Mouse (Mus musculus): ENCODE data around the gene Igdcc3. TPM values are rescaled to one million over a fixed set of nuclear protein-coding genes. Genes with fewer than 3 reads are reported as not detected.
A peak's percentile ranks its signal among the peaks of the same experiment; 100 is the strongest.

Gene Igdcc3
- polyA plus RNA-seq, 1 experiment: not detected

DNA sequence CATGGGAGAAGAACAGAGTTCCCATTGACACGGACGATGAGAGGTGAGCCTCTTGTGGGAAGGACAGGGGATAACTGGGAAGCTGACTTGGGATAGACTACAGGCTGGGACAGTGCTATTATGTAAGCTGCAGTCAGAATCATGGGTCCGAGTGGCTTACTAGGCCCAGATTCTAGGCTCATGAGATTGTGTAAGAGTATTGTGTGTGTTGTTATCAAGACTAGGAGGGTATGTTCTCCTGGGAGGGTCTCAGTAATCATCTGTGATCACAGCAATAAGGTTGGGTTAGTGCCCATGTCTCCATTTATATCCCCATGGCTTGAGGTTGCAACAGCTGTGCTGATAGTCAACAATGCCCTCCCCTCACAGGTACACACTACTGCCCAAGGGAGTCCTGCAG, 36.5 kb downstream of the Igdcc3 start:
- Histone ChIP-seq H3K27me3 (ENCODE audit: control insufficient read depth, insufficient read depth, low read length) (0 out of 2 replicates have a peak, but pooled peaks cover 3% of the 10 kb centered on the region), H3K4me1 (ENCODE audit: control insufficient read depth, insufficient read depth, insufficient read length, low read length) (no peaks in the 10 kb centered on the region), H3K4me3 (ENCODE audit: low read depth, low read length) (no peak overlapping the region), H3K27ac (ENCODE audit: insufficient read depth, low read depth, low read length) (no peak overlapping the region), H3K36me3 (ENCODE audit: control insufficient read depth, insufficient read depth, low read length) (no peaks in the 10 kb centered on the region)
- TF ChIP-seq CTCF (IDR thresholded peaks at IDR 0.05; ENCODE audit: extremely low read depth, insufficient read length, insufficient replicate concordance, low read depth, low read length) (no peak), POLR2A (IDR thresholded peaks at IDR 0.05; ENCODE audit: low read depth, low read length) (no peak)
- WGBS: 87% methylated on average over 3 of the region's 3 CpGs

DNA sequence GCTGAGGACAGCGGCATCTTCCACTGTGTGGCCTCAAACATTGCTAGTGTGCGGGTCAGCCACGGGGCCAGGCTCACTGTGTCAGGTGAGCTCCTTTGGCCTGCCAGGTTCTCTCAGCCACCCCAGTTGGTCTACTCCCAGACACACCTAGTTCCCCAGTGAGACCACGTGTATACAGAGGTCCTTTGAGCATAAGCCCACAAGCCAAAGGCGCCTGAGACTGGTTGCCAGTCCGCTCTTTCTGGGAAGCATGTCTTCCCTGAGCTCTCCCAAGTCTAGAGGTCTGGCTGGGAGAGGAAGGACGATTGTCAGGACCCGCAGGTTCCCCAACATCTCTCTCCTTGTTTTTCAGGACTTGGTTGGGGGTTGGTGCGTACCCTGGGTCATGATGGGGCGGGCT, 36.9 kb downstream of the Igdcc3 start:
- 0 out of 2 replicates have a peak, but pooled peaks cover 3% of the 10 kb centered on the region for H3K27me3 ChIP-seq (ENCODE audit: control insufficient read depth, insufficient read depth, low read length)
- H3K27ac ChIP-seq (ENCODE audit: insufficient read depth, low read depth, low read length): no peak overlapping the region
- WGBS: 73% methylated on average over 10 of the region's 10 CpGs
- no peaks in the 10 kb centered on the region for H3K4me1 ChIP-seq (ENCODE audit: control insufficient read depth, insufficient read depth, insufficient read length, low read length)
- TF ChIP-seq POLR2A (IDR thresholded peaks at IDR 0.05; ENCODE audit: low read depth, low read length) (no peak), CTCF (IDR thresholded peaks at IDR 0.05; ENCODE audit: extremely low read depth, insufficient read length, insufficient replicate concordance, low read depth, low read length) (no peak)
- H3K4me3 ChIP-seq (ENCODE audit: low read depth, low read length): no peak overlapping the region
- H3K36me3 ChIP-seq (ENCODE audit: control insufficient read depth, insufficient read depth, low read length): no peaks in the 10 kb centered on the region

DNA sequence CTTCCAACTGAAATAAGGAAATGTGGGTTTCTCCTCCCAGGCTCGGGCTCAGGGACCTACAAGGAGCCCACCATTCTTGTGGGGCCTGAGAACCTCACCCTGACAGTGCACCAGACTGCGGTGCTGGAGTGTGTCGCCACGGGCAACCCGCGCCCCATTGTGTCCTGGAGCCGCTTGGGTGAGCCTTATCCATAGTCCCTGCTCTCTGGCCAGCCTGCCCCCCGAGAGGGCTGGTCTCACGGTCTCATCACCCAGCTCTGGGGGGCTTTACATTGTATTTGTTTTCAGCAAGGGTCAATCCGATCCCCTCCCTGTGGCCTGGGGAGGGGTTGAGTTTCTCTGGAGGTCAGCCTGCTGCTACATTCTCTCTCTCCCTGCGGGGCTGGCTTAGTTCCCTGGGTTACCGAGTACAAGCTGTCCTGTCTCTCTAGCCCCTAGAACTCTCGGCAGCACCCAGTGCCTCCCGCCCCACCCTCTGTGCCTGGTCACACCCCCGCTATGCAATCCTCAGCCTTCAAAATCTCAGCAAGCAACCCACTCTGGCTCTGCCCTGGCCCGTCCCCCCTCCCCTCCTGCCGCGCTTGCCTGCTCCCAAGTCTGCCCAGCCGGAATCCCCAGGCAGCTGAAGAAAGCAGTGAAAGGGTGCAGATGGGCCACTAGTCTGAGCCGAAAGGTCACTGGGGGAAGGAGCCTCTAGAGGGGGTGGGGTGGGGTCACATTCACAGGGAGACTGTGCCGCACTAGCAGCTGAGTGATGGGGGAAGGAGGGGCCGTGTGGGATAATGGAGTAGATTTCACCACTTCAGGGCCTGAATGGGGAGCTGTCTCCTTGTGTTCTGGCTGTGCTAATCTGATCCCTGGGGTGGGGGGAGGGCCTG, 37.6 kb downstream of the Igdcc3 start:
- H3K27ac ChIP-seq (ENCODE audit: insufficient read depth, low read depth, low read length): no peak overlapping the region
- H3K4me1 ChIP-seq (ENCODE audit: control insufficient read depth, insufficient read depth, insufficient read length, low read length): no peaks in the 10 kb centered on the region
- no peaks in the 10 kb centered on the region for H3K36me3 ChIP-seq (ENCODE audit: control insufficient read depth, insufficient read depth, low read length)
- WGBS: 36% methylated on average over 22 of the region's 22 CpGs
- TF ChIP-seq POLR2A (IDR thresholded peaks at IDR 0.05; ENCODE audit: low read depth, low read length) (no peak), CTCF (IDR thresholded peaks at IDR 0.05; ENCODE audit: extremely low read depth, insufficient read length, insufficient replicate concordance, low read depth, low read length) (no peak)
- H3K27me3 ChIP-seq (ENCODE audit: control insufficient read depth, insufficient read depth, low read length): 0 out of 2 replicates have a peak, but pooled peaks cover 3% of the 10 kb centered on the region
- H3K4me3 ChIP-seq (ENCODE audit: low read depth, low read length): no peak overlapping the region

DNA sequence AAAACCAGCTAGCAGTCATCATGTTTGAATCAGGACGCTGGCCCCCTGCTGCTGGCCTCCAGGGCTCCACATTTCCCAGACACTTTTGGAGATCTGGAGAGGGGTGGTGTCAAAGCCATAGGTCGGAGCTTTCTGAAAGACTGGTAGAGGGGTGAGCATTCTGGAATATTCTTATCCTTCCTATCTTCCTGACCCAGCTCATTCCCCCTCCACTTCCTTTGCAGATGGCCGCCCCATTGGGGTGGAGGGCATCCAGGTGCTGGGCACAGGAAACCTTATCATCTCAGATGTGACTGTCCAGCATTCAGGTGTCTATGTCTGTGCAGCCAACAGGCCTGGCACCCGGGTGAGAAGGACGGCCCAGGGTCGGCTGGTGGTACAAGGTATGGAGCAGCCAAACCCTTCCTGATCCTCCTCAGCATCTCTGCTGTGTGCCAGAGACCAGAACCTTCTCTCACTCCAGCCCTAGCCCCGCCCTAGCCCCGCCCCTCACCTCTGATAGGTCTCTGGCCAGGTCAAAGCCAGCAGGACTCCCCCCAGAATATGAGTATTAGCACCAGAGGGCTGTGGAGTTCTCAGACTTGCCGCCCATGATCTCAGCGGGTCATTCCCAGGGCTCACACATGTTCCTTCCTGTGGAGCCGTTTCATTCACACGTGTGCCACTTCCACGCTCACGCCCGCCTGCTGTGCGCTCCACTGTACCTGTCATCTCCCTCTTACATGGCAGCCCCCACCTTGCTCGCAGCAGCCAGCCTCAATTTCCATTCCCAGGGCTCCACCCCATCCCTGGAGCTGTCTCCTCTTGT, 39.0 kb downstream of the Igdcc3 start:
- Histone ChIP-seq H3K4me1 (ENCODE audit: control insufficient read depth, insufficient read depth, insufficient read length, low read length) (no peaks in the 10 kb centered on the region), H3K27ac (ENCODE audit: insufficient read depth, low read depth, low read length) (no peak overlapping the region), H3K4me3 (ENCODE audit: low read depth, low read length) (no peak overlapping the region), H3K36me3 (ENCODE audit: control insufficient read depth, insufficient read depth, low read length) (no peaks in the 10 kb centered on the region), H3K27me3 (ENCODE audit: control insufficient read depth, insufficient read depth, low read length) (0 out of 2 replicates have a peak, but pooled peaks cover 3% of the 10 kb centered on the region)
- no peak for TF ChIP-seq CTCF (IDR thresholded peaks at IDR 0.05; ENCODE audit: extremely low read depth, insufficient read length, insufficient replicate concordance, low read depth, low read length)
- no peak for TF ChIP-seq POLR2A (IDR thresholded peaks at IDR 0.05; ENCODE audit: low read depth, low read length)
- WGBS: 49% methylated on average over 17 of the region's 17 CpGs

DNA sequence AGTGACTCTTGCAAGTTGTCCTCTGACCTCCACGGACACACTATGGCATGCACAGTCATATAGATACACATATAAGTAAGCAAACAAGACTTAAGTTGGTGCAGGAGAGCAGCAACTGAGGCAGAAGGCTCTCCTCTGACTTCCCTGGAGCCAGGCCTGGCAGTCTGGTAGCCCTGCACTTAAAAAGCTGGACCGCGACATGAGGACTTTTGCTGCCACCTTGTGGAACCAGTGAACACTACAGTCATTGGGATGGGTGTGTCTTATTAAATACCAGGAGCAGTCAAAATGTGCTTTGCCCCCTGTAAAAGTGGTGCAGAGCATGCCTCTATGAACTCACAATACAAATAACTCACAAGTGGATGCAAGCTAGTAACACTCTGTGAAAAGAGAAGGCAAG, 47.6 kb downstream of the Igdcc3 start:
- TF ChIP-seq CTCF (IDR thresholded peaks at IDR 0.05; ENCODE audit: extremely low read depth, insufficient read length, insufficient replicate concordance, low read depth, low read length) (peak; percentile 78; the same call in 1 of the 2 replicates), POLR2A (IDR thresholded peaks at IDR 0.05; ENCODE audit: low read depth, low read length) (no peak)
- Histone ChIP-seq H3K27ac (ENCODE audit: insufficient read depth, low read depth, low read length) (no peak overlapping the region), H3K27me3 (ENCODE audit: control insufficient read depth, insufficient read depth, low read length) (no peaks in the 10 kb centered on the region), H3K36me3 (ENCODE audit: control insufficient read depth, insufficient read depth, low read length) (no peaks in the 10 kb centered on the region), H3K4me1 (ENCODE audit: control insufficient read depth, insufficient read depth, insufficient read length, low read length) (peaks cover 15% of the 10 kb centered on the region), H3K4me3 (ENCODE audit: low read depth, low read length) (no peak overlapping the region)
- WGBS: 4% methylated on average over 3 of the region's 3 CpGs

DNA sequence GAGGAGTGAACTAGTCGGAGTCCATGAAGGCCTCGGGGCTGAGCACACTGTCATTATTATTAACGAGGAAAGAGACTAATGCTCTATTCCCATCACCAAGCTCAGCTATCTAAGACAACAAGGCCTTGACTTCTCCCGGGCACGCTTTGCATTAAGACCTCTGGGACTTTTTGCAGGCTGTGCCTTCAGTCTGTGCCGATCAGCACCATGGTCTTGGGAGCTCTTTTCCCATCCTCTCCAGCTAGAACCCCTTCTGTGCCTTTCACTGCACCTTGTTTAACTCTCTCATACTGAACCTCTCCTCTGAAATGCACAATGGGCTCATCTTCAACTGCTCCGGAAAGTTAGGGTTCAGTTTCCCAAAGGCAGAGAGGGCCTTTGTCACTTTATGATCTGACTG, 49.3 kb downstream of the Igdcc3 start:
- TF ChIP-seq CTCF (IDR thresholded peaks at IDR 0.05; ENCODE audit: extremely low read depth, insufficient read length, insufficient replicate concordance, low read depth, low read length) (no peak), POLR2A (IDR thresholded peaks at IDR 0.05; ENCODE audit: low read depth, low read length) (no peak)
- Histone ChIP-seq H3K4me1 (ENCODE audit: control insufficient read depth, insufficient read depth, insufficient read length, low read length) (peaks cover 20% of the 10 kb centered on the region), H3K27ac (ENCODE audit: insufficient read depth, low read depth, low read length) (no peak overlapping the region), H3K27me3 (ENCODE audit: control insufficient read depth, insufficient read depth, low read length) (no peaks in the 10 kb centered on the region), H3K4me3 (ENCODE audit: low read depth, low read length) (no peak overlapping the region), H3K36me3 (ENCODE audit: control insufficient read depth, insufficient read depth, low read length) (no peaks in the 10 kb centered on the region)
- 69% methylated on average over 7 of the region's 7 CpGs for WGBS

DNA sequence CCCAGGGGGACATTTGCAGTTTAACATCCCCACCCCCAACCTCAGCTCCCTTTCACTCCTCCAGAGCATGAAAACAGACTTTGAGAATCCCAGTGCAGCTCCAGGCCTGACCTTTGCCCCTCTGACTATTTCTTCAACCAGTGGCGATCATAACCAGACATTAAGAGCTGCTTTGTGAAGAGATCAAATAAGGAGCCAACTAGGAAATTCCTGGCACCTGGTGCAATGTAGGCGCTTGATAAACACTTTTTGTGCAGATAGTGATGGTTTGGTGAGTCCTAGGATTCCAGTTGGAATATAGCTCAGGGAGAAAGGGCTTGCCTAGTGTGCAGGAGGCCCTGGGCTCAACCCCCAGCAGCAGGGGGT, 50.4 kb downstream of the Igdcc3 start:
- WGBS: 19% methylated on average over 2 of the region's 2 CpGs
- Histone ChIP-seq H3K27me3 (ENCODE audit: control insufficient read depth, insufficient read depth, low read length) (no peaks in the 10 kb centered on the region), H3K4me1 (ENCODE audit: control insufficient read depth, insufficient read depth, insufficient read length, low read length) (peaks cover 28% of the 10 kb centered on the region), H3K36me3 (ENCODE audit: control insufficient read depth, insufficient read depth, low read length) (no peaks in the 10 kb centered on the region), H3K4me3 (ENCODE audit: low read depth, low read length) (no peak overlapping the region), H3K27ac (ENCODE audit: insufficient read depth, low read depth, low read length) (peak overlapping the region; percentile 78)
- TF ChIP-seq CTCF (IDR thresholded peaks at IDR 0.05; ENCODE audit: extremely low read depth, insufficient read length, insufficient replicate concordance, low read depth, low read length) (no peak), POLR2A (IDR thresholded peaks at IDR 0.05; ENCODE audit: low read depth, low read length) (no peak)
